Mouse (Mus musculus): ENCODE results near the gene Lgals4.

DNA sequence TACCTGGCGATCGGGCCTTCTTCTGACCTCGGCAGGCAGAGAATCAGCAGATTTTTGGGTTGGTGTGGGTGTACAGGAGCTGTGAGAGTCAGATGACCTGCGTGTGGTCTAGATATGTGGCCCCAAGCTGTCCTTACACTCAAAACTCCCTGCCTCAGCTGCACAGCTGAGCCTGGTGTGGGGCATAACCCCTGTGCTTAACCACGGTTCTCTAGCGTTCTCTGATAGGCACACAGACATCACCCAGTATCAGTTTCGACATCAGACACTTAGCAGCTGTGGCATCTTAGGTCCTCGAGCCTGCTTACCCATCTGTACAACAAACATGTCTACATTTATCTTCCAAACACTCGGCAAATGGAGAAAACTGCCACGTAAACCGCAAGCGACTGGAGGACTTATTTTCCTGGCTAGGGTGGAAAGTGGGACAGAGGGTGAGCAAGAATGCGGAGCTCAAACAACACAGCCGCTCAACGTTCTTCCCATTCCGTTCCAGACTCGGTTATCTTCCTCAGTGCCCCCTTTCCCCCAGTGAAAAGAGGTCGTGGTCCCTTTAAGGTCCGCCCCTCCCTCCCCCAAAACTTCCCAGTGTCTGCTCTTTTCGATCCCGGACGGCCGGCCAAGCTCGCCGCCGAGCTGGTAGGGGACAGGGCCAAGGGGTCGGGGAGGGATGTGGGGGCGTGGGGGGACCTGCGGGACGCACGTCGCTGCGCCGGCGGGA, 25.3 kb upstream of the Lgals4 start, which contains the start of gene Hnrnpl:
- 0 out of 2 replicates have a peak, but pooled peaks have one; percentile 45 for TF ChIP-seq POLR2AphosphoS5 (IDR thresholded peaks at IDR 0.05; ENCODE audit: borderline replicate concordance, low read depth, low read length)
- no peak for TF ChIP-seq USF2 (IDR thresholded peaks at IDR 0.05; ENCODE audit: borderline replicate concordance in 1 of 2, insufficient read depth in 1 of 2, low read depth in 1 of 2, low read length in 2 of 2)
- TF ChIP-seq RAD21 (IDR thresholded peaks at IDR 0.05; ENCODE audit: low read depth, low read length): no peak
- TF ChIP-seq POLR2A (IDR thresholded peaks at IDR 0.05; ENCODE audit: control insufficient read depth in 1 of 2, insufficient read depth in 1 of 2, low read depth in 1 of 2, low read length in 2 of 2, poor library complexity in 1 of 2): peak in 1 of 2 experiments; percentile 34; a peak in 1 of 4 replicates
- TF ChIP-seq POLR2AphosphoS2 (IDR thresholded peaks at IDR 0.05; ENCODE audit: low read length): no peak
- no peak for TF ChIP-seq ZMIZ1 (IDR thresholded peaks at IDR 0.05; ENCODE audit: low read depth, low read length)
- no peak for TF ChIP-seq CTCF (IDR thresholded peaks at IDR 0.05 in 2 of 3, conservative IDR thresholded peaks at IDR 0.05 in 1 of 3; ENCODE audit: control insufficient read depth in 1 of 3, insufficient read depth in 1 of 3, low read depth in 2 of 3, low read length in 3 of 3, poor library complexity in 1 of 3, severe bottlenecking in 1 of 3)
- no peak for TF ChIP-seq MXI1 (IDR thresholded peaks at IDR 0.05; ENCODE audit: low read depth, low read length)
- 0 out of 2 replicates have a peak, but pooled peaks have one; percentile 25 for TF ChIP-seq NRF1 (IDR thresholded peaks at IDR 0.05; ENCODE audit: insufficient read depth, low read depth, low read length, poor library complexity, severe bottlenecking)
- TF ChIP-seq JUND (IDR thresholded peaks at IDR 0.05; ENCODE audit: low read depth, low read length): no peak
- TF ChIP-seq BHLHE40 (IDR thresholded peaks at IDR 0.05; ENCODE audit: borderline replicate concordance, low read depth, low read length): no peak
